Mouse (Mus musculus): ENCODE results near the gene Isg20.

Isg20 gene

DNA sequence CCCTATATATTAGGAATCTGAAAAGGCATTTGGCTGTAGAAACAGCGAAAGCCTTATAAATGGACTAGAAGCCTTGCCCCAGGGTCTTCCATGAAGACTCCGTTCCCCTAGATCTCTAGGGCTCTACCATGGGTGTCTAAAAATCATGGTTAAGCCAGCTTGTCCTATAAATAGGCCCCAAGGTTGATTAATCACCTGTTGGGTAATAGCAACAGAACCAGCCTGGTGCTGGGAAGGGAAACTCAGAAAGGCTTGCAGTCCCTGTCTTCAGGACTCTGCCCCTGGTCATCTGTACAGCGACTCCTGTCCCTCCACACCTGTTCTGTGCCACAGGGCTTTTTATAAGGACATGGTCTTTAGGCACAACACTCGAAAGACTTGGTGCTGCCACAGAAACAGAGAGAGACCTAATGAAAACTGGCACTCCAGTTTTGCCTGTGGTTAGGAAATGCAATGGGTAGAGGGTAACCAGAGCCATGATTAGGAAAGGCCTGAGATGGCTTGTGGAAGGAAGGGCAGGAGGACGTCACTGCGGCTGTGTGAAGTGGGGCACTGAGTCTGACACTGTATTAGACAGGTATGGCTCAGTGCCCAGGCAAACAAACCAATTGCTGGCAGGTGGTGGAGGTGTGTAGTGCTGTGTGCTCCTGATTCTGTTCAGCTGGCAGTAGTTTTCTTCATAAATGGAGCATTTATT lies 9.9 kb upstream of the Isg20 start:
- no peak for DNase-seq (ENCODE audit: low spot score in 2 of 2)

DNA sequence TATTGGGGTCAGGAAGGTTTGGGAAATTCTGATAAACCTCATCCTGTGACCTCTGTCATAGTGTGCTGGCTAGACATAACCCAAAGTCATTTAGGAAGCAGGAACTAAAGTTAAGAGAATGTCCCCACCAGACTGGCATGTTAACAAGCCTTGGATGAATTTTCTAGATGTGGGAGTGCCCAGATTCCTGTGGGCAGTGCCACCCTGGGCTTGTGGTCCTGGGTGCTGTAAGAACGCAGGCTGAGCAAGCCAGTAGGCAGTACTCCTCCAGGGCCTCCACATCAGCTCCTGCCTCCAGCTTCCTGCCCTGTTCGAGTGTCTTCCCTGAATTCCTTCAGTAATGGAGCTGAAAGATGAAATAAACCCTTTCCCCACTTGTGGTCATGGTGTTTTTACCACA lies 9.0 kb upstream of the Isg20 start:
- DNase-seq (ENCODE audit: low spot score in 2 of 2) = no peak

DNA sequence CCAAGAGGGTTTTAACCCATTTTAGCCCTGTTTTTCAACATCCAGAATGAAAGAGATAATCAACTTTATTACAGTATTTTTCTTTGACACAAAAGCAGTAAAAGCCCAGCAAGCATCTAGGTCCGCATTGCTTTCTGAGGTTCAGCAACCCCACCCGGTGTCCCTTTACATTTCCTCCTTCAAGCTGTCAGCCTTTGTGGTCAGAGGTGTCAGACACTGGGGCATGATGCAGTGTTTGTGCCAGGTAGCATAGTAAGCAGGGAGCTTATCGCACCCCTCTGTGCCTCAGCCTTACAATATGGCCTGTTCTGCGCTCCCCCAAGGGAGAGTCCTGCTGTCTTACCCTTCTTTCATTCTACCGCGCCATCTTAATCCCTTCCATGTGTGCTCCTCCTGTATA lies 4.2 kb upstream of the Isg20 start:
- DNase-seq (ENCODE audit: low spot score in 2 of 2) = no peak

DNA sequence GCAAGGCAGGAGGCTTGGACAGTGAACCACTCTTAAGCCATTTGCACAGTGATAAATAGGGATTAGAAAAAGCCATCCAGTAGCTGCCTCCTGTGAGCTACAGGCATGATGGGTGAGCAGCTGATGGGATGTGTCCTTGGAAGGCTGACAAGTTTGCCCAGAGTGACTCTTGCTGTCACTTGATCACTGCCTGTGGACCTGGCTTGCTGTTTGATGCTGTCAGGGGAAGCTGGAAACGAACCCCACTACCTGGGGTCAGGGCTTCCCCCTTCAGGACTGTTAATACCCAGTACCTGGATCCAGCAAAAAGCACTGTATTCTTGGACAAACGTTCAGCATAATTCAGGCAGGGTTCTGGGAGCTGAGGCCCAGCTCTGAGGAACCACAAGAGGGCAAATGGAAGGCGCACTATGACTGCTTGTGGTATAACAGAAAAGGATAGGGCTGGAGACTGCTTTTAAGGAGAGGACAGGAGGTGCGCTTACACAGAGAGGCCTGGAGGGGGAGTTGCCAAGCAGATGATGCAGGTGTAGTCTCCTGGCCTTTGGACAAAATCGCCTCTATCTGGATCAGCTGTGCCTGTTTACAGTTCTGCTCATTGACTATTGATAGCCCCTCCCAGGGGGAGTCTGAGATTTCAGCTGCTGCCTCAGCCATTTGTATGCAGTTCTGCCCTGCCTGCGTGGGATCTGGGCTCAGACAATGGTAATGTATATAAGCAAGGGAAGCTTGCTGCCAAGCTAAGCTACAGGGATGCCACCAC lies 2.7 kb upstream of the Isg20 start:
- no peak for DNase-seq (ENCODE audit: low spot score in 2 of 2)

DNA sequence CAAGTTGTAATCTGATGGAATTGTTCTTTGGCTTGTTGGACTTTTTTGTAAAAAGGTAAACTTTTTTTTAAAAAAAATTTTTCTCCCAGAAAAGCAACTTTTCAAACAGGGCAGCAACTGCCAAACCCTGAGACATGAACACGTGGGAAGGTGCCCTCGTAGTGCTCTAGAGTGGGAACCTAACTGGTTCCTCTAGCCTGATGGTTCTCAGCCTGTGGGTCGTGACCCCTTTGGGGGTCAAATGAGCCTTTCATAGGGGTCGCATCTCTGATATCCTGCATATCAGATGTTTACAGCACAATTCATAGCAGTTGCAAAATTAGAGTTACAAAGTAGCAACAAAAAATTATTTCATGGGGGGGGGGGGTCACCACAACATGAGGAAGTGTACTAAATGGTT lies 2.0 kb upstream of the Isg20 start:
- DNase-seq (ENCODE audit: low spot score in 2 of 2) = no peak

DNA sequence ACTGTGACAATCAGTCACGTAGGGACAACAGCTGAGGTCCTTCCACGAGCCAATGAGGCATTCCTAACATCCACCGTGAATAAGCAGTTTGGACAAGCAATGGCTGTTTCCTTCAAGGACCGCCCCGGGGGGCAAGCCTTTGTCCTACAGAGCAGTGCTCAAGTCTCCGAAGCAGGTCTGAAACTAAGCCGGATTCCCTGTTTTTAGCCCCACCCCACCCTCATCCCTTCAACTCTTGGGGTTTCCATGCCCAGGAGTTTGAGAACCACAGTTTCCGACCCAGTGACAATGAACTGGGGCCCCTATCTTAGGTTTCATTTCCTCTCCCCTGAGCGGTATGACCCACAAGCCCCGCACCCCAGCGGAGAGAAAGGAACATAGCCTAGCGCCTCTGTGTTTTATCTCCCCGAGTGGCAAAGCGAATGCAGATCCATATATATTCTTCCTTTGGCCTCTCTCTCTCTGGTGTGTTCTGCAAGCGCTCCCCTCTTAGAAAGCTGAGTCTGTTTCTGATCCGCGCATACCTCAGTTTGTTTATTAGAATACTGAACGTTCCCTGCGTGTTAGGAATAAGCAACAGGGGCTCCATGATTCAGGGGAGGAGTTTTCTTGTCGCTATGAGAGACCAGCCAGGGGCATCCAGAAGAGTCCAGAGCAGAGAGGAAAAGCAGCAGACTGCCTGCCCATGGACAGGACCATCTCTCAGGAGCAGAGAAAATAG lies 811 bp upstream of the Isg20 start:
- no peak for DNase-seq (ENCODE audit: low spot score in 2 of 2)

DNA sequence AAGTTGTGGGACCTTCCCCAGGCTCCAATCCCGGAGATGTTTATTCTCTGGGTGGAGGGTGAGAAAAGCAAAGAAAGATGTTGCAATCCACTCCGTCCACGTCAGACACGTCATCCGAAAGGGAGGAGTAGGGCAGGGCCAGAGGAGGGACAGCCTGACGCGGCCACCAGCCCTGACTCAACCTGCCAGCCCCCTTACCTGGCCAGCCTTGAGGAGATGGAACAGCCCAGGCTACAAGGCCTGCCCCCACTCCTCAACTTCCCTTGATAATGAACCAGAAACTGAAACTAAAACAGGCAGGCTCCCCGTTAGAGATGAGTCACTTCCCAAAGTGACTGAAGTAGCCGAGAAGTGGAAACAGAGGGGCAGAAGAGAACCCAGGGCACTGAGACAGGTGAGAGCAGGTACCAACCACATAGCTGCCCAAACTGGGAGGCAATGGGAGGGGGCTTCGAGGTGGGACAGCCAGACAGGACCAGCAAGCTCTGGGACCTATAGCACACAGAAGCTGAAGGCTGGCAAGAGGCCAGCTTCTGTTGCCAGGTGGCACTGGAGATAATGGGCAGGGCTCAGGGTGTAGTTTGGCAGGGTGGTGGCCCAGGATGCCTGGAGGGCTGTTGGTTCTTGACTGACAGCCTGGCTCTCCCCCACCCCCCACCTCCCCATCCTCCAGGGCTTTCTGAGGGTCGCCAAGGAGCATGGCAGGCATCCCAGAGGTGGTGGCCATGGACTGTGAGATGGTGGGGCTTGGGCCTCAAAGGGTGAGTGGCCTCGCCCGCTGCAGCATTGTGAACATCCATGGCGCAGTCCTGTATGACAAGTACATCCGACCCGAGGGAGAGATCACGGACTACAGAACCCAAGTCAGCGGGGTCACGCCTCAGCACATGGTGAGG lies 673 bp downstream of the Isg20 start:
- no peak for DNase-seq (ENCODE audit: low spot score in 2 of 2)

DNA sequence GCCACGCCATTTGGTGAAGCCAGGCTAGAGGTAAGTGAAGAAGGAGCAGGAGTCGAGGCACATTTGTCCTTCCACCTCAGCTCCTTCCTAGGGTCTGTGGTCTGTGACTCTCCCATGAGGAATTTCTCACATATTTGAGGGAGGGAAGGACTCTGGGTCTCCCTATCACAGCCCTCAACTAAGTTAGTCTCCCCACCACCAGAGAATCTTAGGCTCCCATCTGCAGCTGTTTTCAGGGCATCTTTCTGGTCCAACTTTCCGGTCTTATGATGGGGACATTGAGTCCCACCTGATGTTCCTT lies 1.3 kb downstream of the Isg20 start:
- no peak for DNase-seq (ENCODE audit: low spot score in 2 of 2)

DNA sequence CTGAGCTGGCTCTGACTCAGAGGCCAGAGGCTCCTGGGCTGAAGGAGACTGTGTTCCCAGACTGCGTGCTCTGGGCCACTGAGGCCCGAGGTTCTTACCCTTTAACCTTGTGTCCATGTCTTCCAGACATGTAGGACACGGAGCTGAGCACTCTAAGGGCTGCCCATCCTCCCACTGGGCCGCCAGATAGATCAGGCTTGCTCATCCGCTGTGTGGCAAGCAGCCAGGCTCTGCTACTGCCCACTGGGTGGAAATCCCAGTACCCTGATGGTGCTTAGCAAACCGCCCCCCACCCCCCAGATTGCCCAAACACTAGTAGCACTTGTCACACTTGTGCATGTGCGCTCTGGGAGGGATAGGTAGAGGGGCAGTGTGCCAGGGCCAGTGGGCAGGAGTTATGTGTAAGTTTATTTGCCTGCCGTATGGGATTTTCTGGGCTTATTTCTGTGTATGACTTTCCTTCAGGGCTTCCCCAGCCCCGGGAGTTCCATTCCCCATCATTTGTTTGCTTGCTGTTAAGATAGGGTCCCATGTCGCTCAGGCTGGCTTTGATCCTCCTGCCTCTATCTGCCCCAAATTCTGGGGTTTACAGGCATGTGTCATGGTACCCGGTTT lies 1.8 kb downstream of the Isg20 start:
- no peak for DNase-seq (ENCODE audit: low spot score in 2 of 2)

DNA sequence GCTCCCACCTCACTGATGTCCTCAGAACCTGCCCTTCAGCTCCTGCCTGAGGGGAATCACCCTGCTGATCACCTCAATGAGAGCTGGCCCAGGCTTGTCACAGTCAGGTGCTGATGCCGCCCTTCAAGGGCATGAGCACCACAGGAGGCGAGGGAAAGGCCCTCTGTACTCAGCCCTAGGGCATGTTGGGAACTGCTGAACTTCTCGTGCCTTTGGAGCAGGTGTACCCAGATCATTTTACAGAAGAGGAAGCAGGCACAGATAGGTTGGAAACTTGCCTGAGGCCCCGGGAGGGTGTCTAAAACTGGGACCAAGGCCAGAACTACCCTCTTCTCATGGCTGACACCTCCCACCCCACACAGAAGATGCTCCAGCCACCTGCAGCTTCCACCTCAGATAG lies 5.5 kb downstream of the Isg20 start:
- DNase-seq (ENCODE audit: low spot score in 2 of 2) = no peak

DNA sequence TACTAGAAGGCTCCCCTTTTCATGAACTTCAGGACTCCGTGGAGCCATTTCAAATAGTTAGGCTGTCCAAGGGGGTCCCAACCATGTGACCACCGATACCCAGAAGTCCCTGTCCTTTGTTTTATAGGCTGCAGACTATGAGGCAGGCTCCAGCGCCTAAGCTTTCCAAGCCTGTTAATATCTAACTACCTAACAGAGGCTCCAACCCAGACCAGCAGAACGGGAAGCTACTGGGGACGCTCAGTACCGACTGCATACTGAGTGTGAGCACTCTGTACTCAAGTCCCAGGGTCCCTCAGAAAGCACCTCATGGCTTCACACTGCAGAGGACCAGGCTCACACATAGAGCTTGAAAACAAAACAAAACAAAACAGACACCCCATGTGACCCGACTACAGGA lies 9.3 kb downstream of the Isg20 start:
- DNase-seq (ENCODE audit: low spot score in 2 of 2) = no peak

DNA sequence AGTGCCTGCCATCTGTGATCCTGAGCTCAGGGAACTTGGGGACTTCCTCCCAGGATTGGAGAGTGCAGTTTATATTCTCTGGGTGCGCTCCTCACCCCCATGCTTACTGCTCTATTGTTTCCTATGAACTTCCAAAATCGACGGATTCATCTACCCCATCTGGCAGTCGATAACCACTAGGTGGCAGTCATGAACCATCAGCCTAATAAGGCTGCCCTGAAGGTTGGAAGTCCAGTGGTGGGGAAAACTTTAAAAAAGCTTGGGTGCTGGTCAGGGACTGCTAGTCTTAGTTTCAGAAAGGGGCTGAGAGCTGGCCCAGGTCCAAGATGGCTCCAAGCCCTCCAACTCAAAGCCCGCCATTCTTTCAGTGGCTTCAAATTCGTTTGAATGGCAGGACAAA lies 11.1 kb downstream of the Isg20 start:
- peak; percentile 49 to 75 for DNase-seq (ENCODE audit: low spot score in 2 of 2)

DNA sequence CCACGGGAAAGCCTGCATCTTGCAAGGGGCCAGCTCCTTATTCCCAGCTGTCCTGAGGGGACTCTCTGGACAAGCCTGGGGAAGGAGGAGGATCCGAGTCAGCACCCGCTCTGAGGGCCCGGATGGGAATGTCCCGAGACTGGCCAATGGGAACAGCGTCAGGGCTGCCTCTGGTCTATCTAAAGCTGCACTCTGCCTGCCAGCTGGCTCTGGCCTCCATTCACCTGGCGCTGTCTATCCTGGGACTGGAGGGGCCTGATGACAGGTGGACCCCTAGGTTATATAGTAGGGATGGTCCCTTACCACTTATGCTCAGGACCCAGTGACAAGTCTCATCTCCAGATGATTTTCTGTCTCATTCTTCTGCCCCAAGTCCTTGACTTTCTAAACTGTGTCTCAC lies 11.6 kb downstream of the Isg20 start:
- DNase-seq (ENCODE audit: low spot score in 2 of 2) = no peak

DNA sequence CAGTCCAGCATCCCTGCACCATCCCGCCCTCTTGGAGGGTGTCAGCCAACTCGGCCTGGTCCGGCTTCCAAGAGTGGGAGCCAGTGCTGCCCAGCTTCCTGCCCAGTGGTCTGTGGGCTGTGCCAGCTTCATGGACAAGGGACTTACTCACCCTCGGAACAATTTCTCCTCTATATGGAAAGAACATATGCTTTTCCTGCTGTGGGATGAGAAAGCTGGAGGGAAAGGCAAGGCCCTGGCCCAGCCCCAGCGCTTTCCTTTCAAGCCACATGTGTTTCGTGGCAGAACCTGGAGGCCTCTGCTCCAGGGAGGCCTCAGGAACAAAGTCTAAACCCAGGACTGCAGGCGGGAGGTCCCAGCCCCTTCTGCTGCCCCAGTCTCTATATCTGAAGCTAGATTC lies 12.5 kb downstream of the Isg20 start:
- no peak for DNase-seq (ENCODE audit: low spot score in 2 of 2)

DNA sequence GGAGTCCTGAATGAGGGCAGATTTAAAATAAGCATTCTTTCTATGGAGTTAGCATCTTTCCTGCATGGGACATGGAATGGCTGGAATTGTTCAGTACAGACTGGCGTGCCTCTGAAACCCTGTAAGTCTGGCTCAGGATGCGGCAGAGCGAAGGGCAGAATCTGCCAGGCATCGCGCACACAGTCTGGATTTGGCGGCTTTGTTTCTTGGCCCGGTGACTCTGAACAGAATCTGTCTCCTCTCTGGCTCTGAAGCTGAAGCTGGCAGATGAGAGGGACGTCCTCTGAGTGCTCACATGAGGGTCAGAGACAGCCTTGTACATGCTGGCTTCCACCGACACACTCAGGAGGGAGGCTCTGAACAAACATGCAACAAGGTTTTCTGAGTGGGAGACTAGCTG lies 12.9 kb downstream of the Isg20 start:
- DNase-seq (ENCODE audit: low spot score in 2 of 2) = peak in 1 of 2 experiments; percentile 42

DNA sequence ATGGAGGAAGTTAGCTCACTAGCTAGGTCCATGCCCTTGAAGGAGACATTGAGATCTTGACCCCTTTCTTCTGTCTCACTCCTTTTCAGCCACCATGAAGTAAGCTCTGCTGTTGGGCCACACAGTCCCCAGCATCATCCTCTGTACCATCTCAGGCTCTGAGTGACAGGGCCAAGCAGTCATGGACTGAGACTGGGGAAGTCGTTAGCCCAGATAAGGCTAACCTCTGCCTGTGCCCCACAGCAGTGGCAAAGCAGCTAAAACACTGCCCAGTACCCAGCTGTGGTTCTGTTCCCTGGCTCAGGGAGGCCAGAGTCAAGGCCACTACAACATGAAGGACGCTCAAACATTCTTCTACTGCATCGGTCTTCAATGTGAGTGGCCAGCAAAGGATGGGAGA lies 14.0 kb downstream of the Isg20 start:
- no peak for DNase-seq (ENCODE audit: low spot score in 2 of 2)

DNA sequence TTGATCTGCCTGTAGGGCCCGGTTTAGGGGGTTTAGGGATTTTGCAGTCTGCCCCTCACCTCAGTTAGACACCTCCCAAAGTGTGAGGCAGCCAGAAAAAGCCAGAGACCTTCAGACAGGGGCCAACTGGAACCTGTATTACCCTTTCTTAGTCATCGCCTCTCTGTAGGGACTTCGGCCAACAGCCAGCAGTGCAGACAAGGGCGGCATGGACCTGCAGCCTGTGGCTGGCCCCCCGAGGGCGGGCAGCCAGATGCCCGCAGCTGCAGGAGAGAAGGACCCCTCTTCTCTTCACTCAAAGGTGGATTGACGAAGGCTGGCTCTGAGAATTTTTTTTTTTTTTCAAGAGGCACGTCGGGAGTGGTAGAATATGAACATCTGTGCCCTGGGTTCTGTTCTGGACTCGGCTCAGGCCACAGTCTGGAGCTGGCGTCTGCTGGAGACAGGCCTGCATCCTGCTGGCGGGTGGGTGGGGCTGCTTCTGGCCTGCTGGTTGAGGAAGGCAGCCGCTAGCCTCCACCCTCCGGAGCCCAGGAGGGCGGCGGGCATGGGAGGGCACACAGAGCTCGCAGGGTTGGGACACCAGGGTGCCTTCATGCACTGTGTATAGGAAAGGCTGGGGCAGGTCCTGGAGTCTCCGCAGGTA lies 25.9 kb downstream of the Isg20 start:
- no peak for DNase-seq (ENCODE audit: low spot score in 2 of 2)

DNA sequence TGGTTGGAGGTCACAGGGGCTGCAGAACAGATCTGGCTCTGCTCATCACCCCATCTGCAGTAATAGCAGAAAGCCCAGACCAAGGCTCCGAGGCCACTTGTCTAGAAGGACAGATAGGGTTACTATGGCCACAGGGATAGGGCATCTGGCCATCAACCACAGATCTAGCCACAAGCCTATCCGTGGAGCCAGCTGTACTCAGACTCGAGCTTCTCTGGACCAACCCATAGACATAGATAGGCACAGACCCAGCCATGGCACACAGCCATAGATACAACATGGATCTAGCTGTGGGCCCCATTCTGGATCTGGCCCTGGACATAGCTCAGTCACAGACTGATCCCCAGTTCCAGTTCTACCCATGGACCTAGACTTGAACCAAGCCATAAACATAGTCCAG lies 27.7 kb downstream of the Isg20 start:
- no peak for DNase-seq (ENCODE audit: low spot score in 2 of 2)

DNA sequence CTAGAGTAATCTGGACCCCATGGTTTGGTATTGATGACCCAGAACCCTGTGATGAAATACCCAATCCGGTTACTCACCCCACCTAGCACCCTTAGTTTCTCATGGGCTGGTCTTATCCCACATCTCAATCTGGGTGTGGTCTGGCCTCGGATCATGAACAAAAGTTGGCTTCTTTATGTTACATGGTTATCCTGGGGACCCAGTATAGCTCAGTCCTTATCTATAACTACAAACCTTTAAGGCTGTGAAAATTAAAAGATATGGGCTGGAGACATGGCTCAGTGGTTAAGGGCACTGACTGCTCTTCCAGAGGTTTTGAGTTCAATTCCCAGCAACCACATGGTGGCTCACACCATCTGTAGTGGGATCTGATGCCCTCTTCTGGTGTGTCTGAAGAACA lies 29.3 kb downstream of the Isg20 start:
- no peak for DNase-seq (ENCODE audit: low spot score in 2 of 2)

DNA sequence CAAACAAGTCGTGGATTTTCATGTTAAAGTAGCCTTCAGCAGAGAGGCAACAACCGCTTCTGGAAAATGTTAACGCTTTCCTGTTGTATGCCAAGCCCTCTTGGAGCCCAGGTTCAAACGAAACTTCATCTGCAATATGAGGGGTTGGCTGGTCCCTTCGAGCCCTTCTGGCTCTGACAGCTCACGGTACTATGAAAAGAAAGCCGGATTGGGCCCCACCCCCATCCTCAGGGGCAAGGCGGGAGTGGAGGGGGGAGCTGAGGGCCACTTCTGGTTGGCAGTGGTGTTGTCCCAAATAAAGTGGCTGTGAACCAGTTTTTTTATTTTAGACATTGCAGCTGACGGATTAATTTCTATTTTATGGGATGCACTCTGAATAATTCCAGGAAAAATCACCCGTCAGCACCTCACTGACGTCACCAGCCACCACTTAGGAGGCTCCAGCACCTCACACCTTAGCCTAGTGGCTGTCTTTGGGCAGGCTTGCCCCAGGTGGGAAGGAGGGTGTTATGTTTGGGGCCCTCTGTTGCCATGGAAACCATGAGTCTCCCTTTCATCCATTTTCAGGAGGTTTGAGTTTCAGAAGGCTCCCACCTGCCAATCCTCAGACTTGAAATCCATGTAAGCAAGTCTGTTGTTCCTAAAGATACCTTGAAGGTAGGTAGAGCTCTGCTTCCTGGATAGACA lies 40.8 kb downstream of the Isg20 start:
- no peak for DNase-seq (ENCODE audit: low spot score in 2 of 2)

DNA sequence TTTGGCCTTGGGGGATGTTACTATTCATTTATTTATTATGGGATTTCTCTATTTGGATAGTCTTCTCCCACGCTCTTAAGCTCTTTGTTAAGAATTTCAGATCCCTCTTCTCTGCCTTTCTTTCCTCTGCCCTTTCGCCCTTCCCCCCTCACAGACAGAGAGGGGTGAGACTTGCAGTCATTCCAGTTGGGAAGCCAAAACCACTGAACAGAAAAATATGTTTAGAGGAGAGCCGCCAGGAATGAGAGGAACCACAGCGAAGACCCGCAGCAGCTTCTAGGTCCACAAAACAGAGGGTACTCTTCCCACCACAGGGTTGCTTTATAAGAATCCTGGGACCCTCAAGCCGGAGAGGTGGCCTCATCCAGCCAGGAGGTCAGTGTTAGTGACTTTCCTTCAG lies 41.4 kb downstream of the Isg20 start:
- DNase-seq (ENCODE audit: low spot score in 2 of 2) = no peak

Data from cerebellum, postnatal 4 days (tissue).